Mouse (Mus musculus): ENCODE measurements at regions not wholly inside any gene's neighbourhood (a gene's known extent, or its start where the extent isn't known, plus 50 kb on each side); places are given as distances from the start of the nearest gene placed in this dataset.

- H3K4me3 ChIP-seq (ENCODE audit: low read depth, low read length) = peak overlapping the region; percentile 19; the same call in 1 of the 2 replicates
- no peaks in the 10 kb centered on the region for H3K36me3 ChIP-seq (ENCODE audit: control insufficient read depth, insufficient read depth, low read length)
- H3K27me3 ChIP-seq (ENCODE audit: control insufficient read depth, insufficient read depth, low read length) = no peaks in the 10 kb centered on the region
- ATAC-seq (ENCODE audit: insufficient read depth, low FRiP score, low TSS enrichment) (peak; percentile 72), DNase-seq (ENCODE audit: low spot score) (peak; percentile 83)
- WGBS = 12% methylated on average over 18 of the region's 18 CpGs
- peak overlapping the region; percentile 41 for H3K9ac ChIP-seq (ENCODE audit: low read length)
- H3K27ac ChIP-seq (ENCODE audit: low read depth, low read length) = 0 out of 2 replicates have a peak overlapping the region, but pooled peaks have one; percentile 6
- peak overlapping the region; percentile 38 for H3K4me2 ChIP-seq (ENCODE audit: low read depth)
- H3K4me1 ChIP-seq (ENCODE audit: control insufficient read depth, insufficient read depth, low read length) = no peaks in the 10 kb centered on the region
- no peaks in the 10 kb centered on the region for H3K9me3 ChIP-seq (ENCODE audit: control insufficient read depth, low read length)
Observed at GRCm38 (mm10) chr3:146345308-146345780, 59.1 kb upstream of the Ssx2ip start.

DNA sequence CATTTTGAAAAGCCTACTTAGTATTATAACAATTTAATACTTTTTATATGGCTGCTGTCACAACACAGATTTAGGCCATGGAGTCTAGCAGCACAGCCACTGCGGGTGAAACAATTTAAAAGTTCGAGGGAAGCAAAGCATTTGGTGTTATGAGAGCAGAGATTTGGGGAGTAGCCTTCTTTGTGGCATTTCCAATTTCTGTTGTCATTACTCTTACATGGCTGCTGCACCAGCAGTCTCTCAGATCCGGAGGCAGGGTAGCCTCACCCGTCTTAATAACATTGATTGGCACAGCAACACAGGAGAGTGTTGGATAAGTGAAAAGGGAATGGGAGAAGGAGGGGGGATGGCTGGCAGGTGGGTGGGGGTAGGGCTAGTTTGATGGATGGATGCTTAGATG, 58.5 kb upstream of the Ssx2ip start:
- 79% methylated on average over 4 of the region's 4 CpGs for WGBS
- H3K4me1 ChIP-seq (ENCODE audit: control insufficient read depth, insufficient read depth, low read length) = no peaks in the 10 kb centered on the region
- no peaks in the 10 kb centered on the region for H3K9me3 ChIP-seq (ENCODE audit: control insufficient read depth, low read length)
- no peak overlapping the region for H3K4me3 ChIP-seq (ENCODE audit: low read depth, low read length)
- no peaks in the 10 kb centered on the region for H3K36me3 ChIP-seq (ENCODE audit: control insufficient read depth, insufficient read depth, low read length)
- no peak for DNase-seq (ENCODE audit: low spot score)
- no peak for ATAC-seq (ENCODE audit: insufficient read depth, low FRiP score, low TSS enrichment)
- no peak overlapping the region; the same call in 1 of the 2 replicates for H3K9ac ChIP-seq (ENCODE audit: low read length)
- no peaks in the 10 kb centered on the region for H3K27me3 ChIP-seq (ENCODE audit: control insufficient read depth, insufficient read depth, low read length)
- no peak overlapping the region for H3K27ac ChIP-seq (ENCODE audit: low read depth, low read length)
- no peak overlapping the region; the same call in 1 of the 2 replicates for H3K4me2 ChIP-seq (ENCODE audit: low read depth)

GRCm38 (mm10) chr3:146347311-146347710, 57.1 kb upstream of the Ssx2ip start:
- H3K27ac ChIP-seq (ENCODE audit: low read depth, low read length) = no peak overlapping the region
- no peak for ATAC-seq (ENCODE audit: insufficient read depth, low FRiP score, low TSS enrichment)
- H3K4me1 ChIP-seq (ENCODE audit: control insufficient read depth, insufficient read depth, low read length) = no peaks in the 10 kb centered on the region
- H3K9me3 ChIP-seq (ENCODE audit: control insufficient read depth, low read length) = no peaks in the 10 kb centered on the region
- H3K36me3 ChIP-seq (ENCODE audit: control insufficient read depth, insufficient read depth, low read length) = no peaks in the 10 kb centered on the region
- H3K27me3 ChIP-seq (ENCODE audit: control insufficient read depth, insufficient read depth, low read length) = no peaks in the 10 kb centered on the region
- H3K4me3 ChIP-seq (ENCODE audit: low read depth, low read length) = no peak overlapping the region
- no peak overlapping the region for H3K9ac ChIP-seq (ENCODE audit: low read length)
- no peak for DNase-seq (ENCODE audit: low spot score)
- no peak overlapping the region for H3K4me2 ChIP-seq (ENCODE audit: low read depth)
- 81% methylated on average over 3 of the region's 3 CpGs for WGBS

GRCm38 (mm10) chr3:146348921-146349320, 55.5 kb upstream of the Ssx2ip start:
- H3K9me3 ChIP-seq (ENCODE audit: control insufficient read depth, low read length) = no peaks in the 10 kb centered on the region
- H3K4me3 ChIP-seq (ENCODE audit: low read depth, low read length) = no peak overlapping the region
- H3K4me2 ChIP-seq (ENCODE audit: low read depth) = no peak overlapping the region
- H3K27me3 ChIP-seq (ENCODE audit: control insufficient read depth, insufficient read depth, low read length) = no peaks in the 10 kb centered on the region
- ATAC-seq (ENCODE audit: insufficient read depth, low FRiP score, low TSS enrichment) = no peak
- no peaks in the 10 kb centered on the region for H3K36me3 ChIP-seq (ENCODE audit: control insufficient read depth, insufficient read depth, low read length)
- DNase-seq (ENCODE audit: low spot score) = no peak
- H3K9ac ChIP-seq (ENCODE audit: low read length) = no peak overlapping the region
- no peaks in the 10 kb centered on the region for H3K4me1 ChIP-seq (ENCODE audit: control insufficient read depth, insufficient read depth, low read length)
- WGBS = 91% methylated on average over 8 of the region's 8 CpGs
- no peak overlapping the region for H3K27ac ChIP-seq (ENCODE audit: low read depth, low read length)

GRCm38 (mm10) chr3:146349393-146349792, 55.0 kb upstream of the Ssx2ip start:
- Histone ChIP-seq H3K36me3 (ENCODE audit: control insufficient read depth, insufficient read depth, low read length) (no peaks in the 10 kb centered on the region), H3K27ac (ENCODE audit: low read depth, low read length) (no peak overlapping the region), H3K9me3 (ENCODE audit: control insufficient read depth, low read length) (no peaks in the 10 kb centered on the region), H3K9ac (ENCODE audit: low read length) (no peak overlapping the region), H3K4me3 (ENCODE audit: low read depth, low read length) (no peak overlapping the region), H3K4me2 (ENCODE audit: low read depth) (no peak overlapping the region), H3K4me1 (ENCODE audit: control insufficient read depth, insufficient read depth, low read length) (no peaks in the 10 kb centered on the region), H3K27me3 (ENCODE audit: control insufficient read depth, insufficient read depth, low read length) (no peaks in the 10 kb centered on the region)
- 83% methylated on average over 8 of the region's 8 CpGs for WGBS
- no peak for ATAC-seq (ENCODE audit: insufficient read depth, low FRiP score, low TSS enrichment)
- no peak for DNase-seq (ENCODE audit: low spot score)

GRCm38 (mm10) chr3:146350126-146350525, 54.3 kb upstream of the Ssx2ip start:
- no peak overlapping the region for H3K9ac ChIP-seq (ENCODE audit: low read length)
- no peaks in the 10 kb centered on the region for H3K27me3 ChIP-seq (ENCODE audit: control insufficient read depth, insufficient read depth, low read length)
- no peak for DNase-seq (ENCODE audit: low spot score)
- H3K4me2 ChIP-seq (ENCODE audit: low read depth) = no peak overlapping the region
- H3K9me3 ChIP-seq (ENCODE audit: control insufficient read depth, low read length) = no peaks in the 10 kb centered on the region
- H3K27ac ChIP-seq (ENCODE audit: low read depth, low read length) = no peak overlapping the region
- no peaks in the 10 kb centered on the region for H3K4me1 ChIP-seq (ENCODE audit: control insufficient read depth, insufficient read depth, low read length)
- H3K36me3 ChIP-seq (ENCODE audit: control insufficient read depth, insufficient read depth, low read length) = no peaks in the 10 kb centered on the region
- 93% methylated on average over 9 of the region's 9 CpGs for WGBS
- no peak overlapping the region for H3K4me3 ChIP-seq (ENCODE audit: low read depth, low read length)
- no peak for ATAC-seq (ENCODE audit: insufficient read depth, low FRiP score, low TSS enrichment)

- H3K27me3 ChIP-seq (ENCODE audit: control insufficient read depth, insufficient read depth, low read length) = no peaks in the 10 kb centered on the region
- no peak overlapping the region for H3K4me3 ChIP-seq (ENCODE audit: low read depth, low read length)
- no peak for DNase-seq (ENCODE audit: low spot score)
- WGBS = 86% methylated on average over 1 of the region's 1 CpGs
- H3K9ac ChIP-seq (ENCODE audit: low read length) = no peak overlapping the region
- no peak overlapping the region for H3K4me2 ChIP-seq (ENCODE audit: low read depth)
- no peaks in the 10 kb centered on the region for H3K9me3 ChIP-seq (ENCODE audit: control insufficient read depth, low read length)
- no peaks in the 10 kb centered on the region for H3K36me3 ChIP-seq (ENCODE audit: control insufficient read depth, insufficient read depth, low read length)
- no peaks in the 10 kb centered on the region for H3K4me1 ChIP-seq (ENCODE audit: control insufficient read depth, insufficient read depth, low read length)
- H3K27ac ChIP-seq (ENCODE audit: low read depth, low read length) = no peak overlapping the region
- no peak for ATAC-seq (ENCODE audit: insufficient read depth, low FRiP score, low TSS enrichment)
Observed at GRCm38 (mm10) chr3:146351468-146351867, 53.0 kb upstream of the Ssx2ip start.

DNA sequence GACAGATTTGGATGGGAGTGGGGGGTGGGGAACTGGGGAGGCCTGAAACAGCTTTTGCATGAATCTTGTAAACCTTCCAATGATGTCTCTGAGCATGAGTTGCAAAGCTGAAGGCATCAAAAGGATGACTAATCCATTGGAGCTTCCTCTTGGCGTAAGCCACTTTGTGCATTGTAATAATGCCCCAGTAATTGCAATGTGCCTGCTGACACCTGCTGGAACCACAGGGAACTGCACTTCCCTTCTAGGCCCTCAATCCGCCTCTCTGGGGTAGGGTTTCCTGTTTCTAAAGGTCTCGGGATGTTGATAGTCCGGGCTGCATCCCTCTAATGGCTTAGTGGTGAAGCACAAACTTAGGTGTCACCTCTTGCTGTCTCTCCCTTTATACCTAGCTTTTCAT, 52.3 kb upstream of the Ssx2ip start:
- no peak for ATAC-seq (ENCODE audit: insufficient read depth, low FRiP score, low TSS enrichment)
- Histone ChIP-seq H3K4me2 (ENCODE audit: low read depth) (no peak overlapping the region), H3K9me3 (ENCODE audit: control insufficient read depth, low read length) (no peaks in the 10 kb centered on the region), H3K9ac (ENCODE audit: low read length) (no peak overlapping the region), H3K4me3 (ENCODE audit: low read depth, low read length) (no peak overlapping the region), H3K27me3 (ENCODE audit: control insufficient read depth, insufficient read depth, low read length) (no peaks in the 10 kb centered on the region), H3K27ac (ENCODE audit: low read depth, low read length) (no peak overlapping the region), H3K4me1 (ENCODE audit: control insufficient read depth, insufficient read depth, low read length) (no peaks in the 10 kb centered on the region), H3K36me3 (ENCODE audit: control insufficient read depth, insufficient read depth, low read length) (no peaks in the 10 kb centered on the region)
- 82% methylated on average over 4 of the region's 4 CpGs for WGBS
- no peak for DNase-seq (ENCODE audit: low spot score)

GRCm38 (mm10) chr3:146353961-146354360, 50.5 kb upstream of the Ssx2ip start:
- DNase-seq (ENCODE audit: low spot score) = no peak
- Histone ChIP-seq H3K4me3 (ENCODE audit: low read depth, low read length) (no peak overlapping the region), H3K9me3 (ENCODE audit: control insufficient read depth, low read length) (no peaks in the 10 kb centered on the region), H3K36me3 (ENCODE audit: control insufficient read depth, insufficient read depth, low read length) (no peaks in the 10 kb centered on the region), H3K27ac (ENCODE audit: low read depth, low read length) (no peak overlapping the region), H3K4me2 (ENCODE audit: low read depth) (no peak overlapping the region), H3K9ac (ENCODE audit: low read length) (no peak overlapping the region), H3K4me1 (ENCODE audit: control insufficient read depth, insufficient read depth, low read length) (no peaks in the 10 kb centered on the region), H3K27me3 (ENCODE audit: control insufficient read depth, insufficient read depth, low read length) (no peaks in the 10 kb centered on the region)
- no peak for ATAC-seq (ENCODE audit: insufficient read depth, low FRiP score, low TSS enrichment)
- WGBS = 89% methylated on average over 4 of the region's 4 CpGs

Measured in neural tube, embryonic 11.5 days (tissue).